Mouse (Mus musculus) stomach, embryonic 14.5 days (tissue): ENCODE measurements at regions not wholly inside any gene's neighbourhood (a gene's known extent, or its start where the extent isn't known, plus 50 kb on each side); places are given as distances from the start of the nearest gene placed in this dataset.

Experiments
- ATAC-seq: fragments of 200-750 bp; cut with Nextera tagmentation; 2 replicates; pipeline ENCODE4 v1.8.0; 2017; ENCODE audit warnings: low read depth, moderate TSS enrichment; ENCODE audit not compliant: insufficient number of reproducible peaks, insufficient read depth, low FRiP score
- H3K27ac ChIP-seq: fragments of 300-500 bp; sonication (generic); 2 replicates; pipeline ENCODE4 v1.5.1; 2014; ENCODE audit warnings: mild to moderate bottlenecking, low read length, moderate library complexity, mixed read lengths
- H3K27me3 ChIP-seq: fragments of 300-500 bp; sonication (generic); 2 replicates; pipeline ENCODE4 v1.6.1; 2014; ENCODE audit warnings: low read length, control low read depth, mixed read lengths; ENCODE audit not compliant: control insufficient read depth, insufficient read depth
- H3K36me3 ChIP-seq: fragments of 300-500 bp; sonication (generic); 2 replicates; pipeline ENCODE4 v1.6.1; 2014; ENCODE audit warnings: mild to moderate bottlenecking, control low read depth, low read length, moderate library complexity, mixed read lengths; ENCODE audit not compliant: control insufficient read depth, insufficient read depth
- H3K4me1 ChIP-seq: fragments of 300-500 bp; sonication (generic); 2 replicates; pipeline ENCODE4 v1.6.1; 2014; ENCODE audit warnings: low read length, control low read depth, mixed read lengths; ENCODE audit not compliant: control insufficient read depth, insufficient read depth
- H3K4me2 ChIP-seq: fragments of 300-500 bp; sonication (generic); replicated peaks from 2 replicates; pipeline ENCODE4 v1.6.1; 2014; ENCODE audit warnings: low read depth, low read length, control low read depth
- H3K4me3 ChIP-seq: fragments of 300-500 bp; sonication (generic); 2 replicates; pipeline ENCODE4 v1.5.1; 2014; ENCODE audit warnings: low read depth, low read length, control low read depth
- H3K9ac ChIP-seq: fragments of 300-500 bp; sonication (generic); replicated peaks from 2 replicates; pipeline ENCODE4 v1.6.1; 2014; ENCODE audit warnings: low read depth, mild to moderate bottlenecking, control low read depth, low read length, moderate library complexity, mixed read lengths
- H3K9me3 ChIP-seq: fragments of 300-500 bp; sonication (generic); 2 replicates; pipeline ENCODE4 v1.6.1; 2016; ENCODE audit warnings: low read depth, low read length, control low read depth; ENCODE audit not compliant: control insufficient read depth
- WGBS: fragments of 180-500 bp; shearing (Covaris S2); extraction: QIAGEN DNeasy Blood & Tissue Kit; methylation state at CpG from one replicate; pipeline ENCODE4 v1.1.7; 2014; 5-methylcytosine and 5-hydroxymethylcytosine counted together

DNA sequence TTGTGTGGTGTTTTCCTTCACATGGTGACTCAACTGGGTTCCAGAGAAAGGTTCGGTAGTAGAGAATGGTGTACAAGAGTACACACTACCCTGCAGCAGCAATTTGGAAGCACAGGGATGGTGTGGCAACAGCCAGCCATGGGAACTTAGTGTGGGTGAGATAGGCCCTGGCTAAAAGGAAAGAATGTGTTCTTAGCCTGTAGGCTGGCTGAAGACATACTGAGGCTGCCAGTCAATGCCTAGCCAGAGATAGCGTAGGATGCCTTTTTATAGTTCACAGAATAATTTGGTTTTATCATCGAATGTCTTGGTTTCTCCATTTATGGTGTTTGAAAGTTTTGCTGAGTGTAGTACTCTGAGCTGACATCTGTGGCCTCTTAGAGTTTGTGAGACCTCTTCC, 130.1 kb upstream of the Btg1 start:
- no peak for ATAC-seq
- WGBS: 95% methylated on average over 3 of the region's 3 CpGs
- Histone ChIP-seq H3K27me3 (no peaks in the 10 kb centered on the region), H3K27ac (no peak overlapping the region), H3K4me2 (no peak overlapping the region), H3K4me3 (no peak overlapping the region), H3K4me1 (no peaks in the 10 kb centered on the region), H3K9ac (no peak overlapping the region), H3K9me3 (no peaks in the 10 kb centered on the region; the same call in 1 of the 2 replicates), H3K36me3 (no peaks in the 10 kb centered on the region)

DNA sequence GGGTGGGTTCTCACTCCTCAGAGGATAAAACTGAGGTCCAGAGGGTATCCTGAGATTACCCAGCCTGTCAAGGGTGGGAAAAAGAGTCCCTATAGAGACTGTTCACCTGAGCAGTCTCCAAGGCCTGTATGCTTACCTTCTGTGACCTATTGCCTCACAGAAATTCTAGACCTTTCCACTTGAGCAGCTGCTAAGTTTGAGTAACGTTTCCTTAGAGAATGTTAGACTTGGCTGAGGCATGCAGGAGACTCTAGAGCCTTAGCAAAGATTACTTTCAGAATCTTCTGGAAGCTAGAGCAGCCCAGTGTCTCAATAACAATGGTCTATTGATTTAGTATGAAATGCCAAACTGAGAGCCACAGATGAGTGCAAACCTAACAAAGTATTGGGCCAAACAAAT, 123.1 kb upstream of the Btg1 start:
- 44% methylated on average over 1 of the region's 1 CpGs for WGBS
- no peak overlapping the region for H3K27ac ChIP-seq
- H3K9me3 ChIP-seq: no peaks in the 10 kb centered on the region
- H3K27me3 ChIP-seq: no peaks in the 10 kb centered on the region
- H3K4me2 ChIP-seq: no peak overlapping the region
- no peaks in the 10 kb centered on the region for H3K4me1 ChIP-seq
- H3K9ac ChIP-seq: no peak overlapping the region
- no peaks in the 10 kb centered on the region for H3K36me3 ChIP-seq
- ATAC-seq: no peak
- H3K4me3 ChIP-seq: no peak overlapping the region

DNA sequence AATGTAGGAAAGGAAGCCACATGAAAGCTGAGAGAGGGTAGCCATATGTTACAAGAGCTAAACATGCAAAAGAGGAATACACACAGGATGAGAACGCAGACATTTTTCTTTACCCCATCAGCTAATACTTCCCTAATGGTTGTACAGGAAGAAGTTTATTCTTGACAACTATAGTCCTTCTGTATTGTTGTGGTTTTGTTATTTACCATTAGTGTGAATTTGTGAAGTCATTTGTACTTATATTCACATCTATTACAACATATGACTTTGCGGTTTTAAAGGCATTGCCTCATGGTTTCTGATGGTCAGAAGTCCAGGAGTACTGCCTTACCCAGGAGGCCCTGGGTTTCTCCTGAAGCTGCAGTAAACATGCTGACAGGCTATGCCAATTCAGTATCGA, 120.1 kb upstream of the Btg1 start:
- Histone ChIP-seq H3K27ac (no peak overlapping the region), H3K4me2 (no peak overlapping the region), H3K4me1 (no peaks in the 10 kb centered on the region), H3K9ac (no peak overlapping the region), H3K9me3 (no peaks in the 10 kb centered on the region), H3K27me3 (no peaks in the 10 kb centered on the region), H3K36me3 (no peaks in the 10 kb centered on the region), H3K4me3 (no peak overlapping the region)
- ATAC-seq: no peak
- WGBS: 94% methylated on average over 3 of the region's 3 CpGs

- Histone ChIP-seq H3K4me2 (no peak overlapping the region), H3K27ac (no peak overlapping the region), H3K36me3 (no peaks in the 10 kb centered on the region), H3K27me3 (no peaks in the 10 kb centered on the region), H3K9me3 (no peaks in the 10 kb centered on the region), H3K4me1 (no peaks in the 10 kb centered on the region), H3K9ac (no peak overlapping the region), H3K4me3 (no peak overlapping the region)
- 82% methylated on average over 7 of the region's 7 CpGs for WGBS
- no peak for ATAC-seq
Measured at GRCm38 (mm10) chr10:96497482-96497881, 119.3 kb upstream of the Btg1 start.

DNA sequence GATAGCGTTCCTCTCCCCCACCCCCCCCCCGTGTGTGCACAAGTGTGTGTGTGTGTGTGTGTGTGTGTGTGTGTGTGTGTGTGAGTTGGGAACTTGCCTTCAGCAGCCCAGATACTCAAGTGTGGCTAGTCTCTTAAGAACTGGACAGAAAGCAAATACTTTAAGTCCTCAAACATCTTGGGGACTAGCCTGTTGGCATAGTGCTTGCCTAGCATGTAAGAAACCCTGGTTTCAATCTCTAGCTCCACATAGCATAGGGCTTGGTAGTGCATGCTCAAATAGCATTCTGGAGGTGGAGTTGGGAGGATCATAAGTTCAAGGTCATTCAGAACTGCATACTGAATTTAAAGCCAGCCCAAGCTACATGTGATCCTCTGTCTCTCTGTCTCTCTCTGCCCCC, 117.5 kb upstream of the Btg1 start:
- Histone ChIP-seq H3K4me1 (no peaks in the 10 kb centered on the region), H3K27me3 (no peaks in the 10 kb centered on the region), H3K4me2 (no peak overlapping the region), H3K36me3 (no peaks in the 10 kb centered on the region), H3K4me3 (no peak overlapping the region), H3K27ac (no peak overlapping the region), H3K9me3 (no peaks in the 10 kb centered on the region), H3K9ac (no peak overlapping the region)
- no peak for ATAC-seq
- 93% methylated on average over 2 of the region's 2 CpGs for WGBS

DNA sequence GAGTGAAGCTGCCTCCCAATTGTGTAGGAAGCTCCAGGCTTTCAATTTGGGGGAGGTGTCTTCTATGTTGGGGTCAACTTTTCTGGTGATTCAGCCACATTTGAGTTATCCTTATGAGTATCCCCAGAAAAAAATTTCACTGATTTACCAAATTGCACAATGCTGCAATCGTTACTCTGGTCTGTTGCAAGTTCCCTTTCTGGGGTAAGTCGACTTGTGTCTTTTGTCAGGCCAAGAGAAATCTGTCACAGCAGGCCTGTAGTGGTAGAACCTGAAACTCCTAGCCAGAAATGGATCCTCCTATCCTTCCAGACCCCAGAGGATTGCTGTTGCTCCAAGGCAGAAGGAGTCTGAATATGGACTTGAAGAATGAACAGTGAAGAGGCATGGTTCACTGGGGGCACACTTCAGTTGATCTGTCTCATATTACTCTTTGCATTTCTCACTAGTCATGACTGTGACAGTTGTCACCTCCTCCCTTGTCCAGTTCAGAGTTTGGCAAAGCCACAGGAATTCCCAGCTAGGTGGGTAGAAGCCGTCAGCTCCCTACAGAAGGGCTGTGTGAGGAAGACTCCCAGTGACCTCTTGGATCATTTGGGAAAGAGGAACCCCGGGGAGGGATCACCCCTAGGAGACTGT, 114.6 kb upstream of the Btg1 start:
- no peaks in the 10 kb centered on the region for H3K36me3 ChIP-seq
- no peak overlapping the region for H3K9ac ChIP-seq
- H3K4me3 ChIP-seq: no peak overlapping the region
- no peak for ATAC-seq
- H3K27ac ChIP-seq: no peak overlapping the region
- no peaks in the 10 kb centered on the region for H3K27me3 ChIP-seq
- H3K4me2 ChIP-seq: no peak overlapping the region
- no peaks in the 10 kb centered on the region for H3K4me1 ChIP-seq
- H3K9me3 ChIP-seq: no peaks in the 10 kb centered on the region
- 67% methylated on average over 4 of the region's 4 CpGs for WGBS

DNA sequence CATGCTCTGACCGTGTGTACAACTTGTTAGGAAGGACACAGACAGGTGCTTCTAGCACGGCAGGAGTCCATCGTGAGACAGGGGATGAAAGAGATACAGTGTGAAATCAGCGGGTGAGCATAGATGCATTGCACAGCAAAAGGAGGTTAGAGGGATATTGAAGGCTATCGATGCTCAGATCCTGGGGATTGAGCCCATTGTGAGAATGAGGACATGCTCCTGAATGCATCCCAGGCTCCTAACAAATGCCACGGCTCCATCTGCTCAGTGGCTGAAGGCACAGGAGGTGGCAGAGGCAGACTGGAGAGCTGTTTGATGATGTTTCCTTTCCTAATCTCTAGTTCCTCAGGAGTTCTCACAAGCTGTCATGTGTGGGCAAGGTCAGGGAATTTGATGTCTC, 114.1 kb upstream of the Btg1 start:
- Histone ChIP-seq H3K9ac (no peak overlapping the region), H3K4me2 (no peak overlapping the region), H3K27ac (no peak overlapping the region), H3K27me3 (no peaks in the 10 kb centered on the region), H3K4me1 (no peaks in the 10 kb centered on the region), H3K4me3 (no peak overlapping the region), H3K9me3 (no peaks in the 10 kb centered on the region), H3K36me3 (no peaks in the 10 kb centered on the region)
- ATAC-seq: no peak
- 71% methylated on average over 6 of the region's 6 CpGs for WGBS

GRCm38 (mm10) chr10:96504340-96504739, 112.5 kb upstream of the Btg1 start:
- no peaks in the 10 kb centered on the region for H3K36me3 ChIP-seq
- H3K9me3 ChIP-seq: no peaks in the 10 kb centered on the region
- H3K27ac ChIP-seq: no peak overlapping the region
- H3K27me3 ChIP-seq: no peaks in the 10 kb centered on the region
- 78% methylated on average over 8 of the region's 8 CpGs for WGBS
- no peak overlapping the region for H3K4me3 ChIP-seq
- H3K4me2 ChIP-seq: no peak overlapping the region
- no peaks in the 10 kb centered on the region for H3K4me1 ChIP-seq
- no peak overlapping the region for H3K9ac ChIP-seq
- ATAC-seq: no peak

DNA sequence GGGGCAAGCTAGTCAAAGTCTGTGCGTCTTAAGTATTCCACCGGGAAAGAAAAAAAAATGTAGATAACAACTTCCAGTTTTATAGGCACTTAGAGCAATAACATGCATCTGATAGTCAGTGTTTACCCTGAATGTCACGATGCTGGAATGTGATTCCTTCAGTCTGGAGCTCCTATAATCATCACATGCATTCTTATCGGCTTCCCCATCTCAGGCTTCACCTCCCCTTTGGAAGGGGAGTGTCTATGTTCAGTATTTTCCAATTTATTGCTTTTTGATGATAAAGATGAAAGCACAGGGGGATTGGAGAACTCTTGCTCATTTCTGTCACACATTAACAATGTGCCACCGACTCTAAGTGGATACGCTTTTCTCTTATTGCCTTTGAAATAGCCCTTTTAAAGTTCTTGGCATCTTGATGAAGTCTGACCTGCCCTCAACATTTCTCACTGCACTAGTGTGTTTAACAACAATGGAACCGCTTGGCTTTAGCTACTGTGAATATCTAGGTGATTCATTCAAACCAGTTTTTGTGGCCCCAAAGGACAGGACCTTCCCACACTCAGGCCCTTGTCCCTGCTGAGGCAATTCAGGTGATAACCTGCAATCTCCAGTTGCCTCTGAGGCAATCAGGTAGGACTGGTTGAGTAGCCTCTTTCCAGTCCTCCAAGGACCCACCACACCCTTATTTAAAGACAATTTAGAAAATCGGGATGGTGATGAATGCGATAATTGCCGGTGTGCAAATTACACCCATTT, 101.5 kb upstream of the Btg1 start:
- Histone ChIP-seq H3K36me3 (no peaks in the 10 kb centered on the region), H3K4me2 (no peak overlapping the region), H3K9ac (no peak overlapping the region), H3K9me3 (no peaks in the 10 kb centered on the region), H3K4me3 (no peak overlapping the region), H3K27ac (no peak overlapping the region), H3K27me3 (no peaks in the 10 kb centered on the region), H3K4me1 (no peaks in the 10 kb centered on the region)
- no peak for ATAC-seq
- WGBS: 63% methylated on average over 10 of the region's 10 CpGs
